Mouse (Mus musculus): ENCODE data around the gene Aldh3a1. TPM values are rescaled to one million over a fixed set of nuclear protein-coding genes. Genes with fewer than 3 reads are reported as not detected.

Aldh3a1 gene
- not detected in 2 replicates for polyA plus RNA-seq (2014; fragmentation: Nextera tagmentation; extraction: Ambion mirVana)

DNA sequence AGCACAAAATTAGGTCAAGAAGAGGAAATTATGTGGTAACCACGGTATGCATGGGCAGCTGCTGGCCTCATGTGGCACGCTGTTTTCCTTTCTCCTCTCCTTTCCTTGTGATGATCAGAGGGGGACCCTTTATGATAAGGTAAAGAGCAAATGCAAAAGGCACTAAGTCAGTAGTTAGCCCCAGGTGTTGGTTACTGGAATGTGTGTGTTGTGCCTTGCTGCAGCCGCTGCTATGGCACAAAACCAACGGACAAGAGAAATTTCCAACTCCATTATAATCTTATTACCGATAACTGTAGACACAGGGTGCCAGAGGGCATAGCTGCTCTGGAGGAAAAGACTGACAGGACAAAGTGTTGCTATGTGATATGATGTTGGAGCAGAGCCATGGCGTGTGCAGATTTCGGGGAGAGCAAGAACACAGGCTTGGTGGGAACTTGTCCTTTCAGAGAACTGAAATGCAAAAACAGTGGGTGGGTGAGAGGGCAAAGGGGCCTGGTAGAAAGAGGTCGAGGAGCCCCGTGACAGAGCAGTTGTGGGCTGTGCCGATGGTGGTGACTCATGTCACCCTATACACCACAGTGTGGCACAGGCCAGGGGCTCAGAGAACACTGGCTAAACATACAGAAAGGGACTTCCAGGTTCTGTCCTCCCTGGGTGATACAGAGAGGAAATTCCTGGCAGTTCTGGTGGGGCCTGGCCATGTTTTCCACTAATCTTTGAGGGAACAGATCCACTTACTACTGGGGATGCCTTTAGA is at the start of gene Aldh3a1:
Gene Aldh3a1, plus strand, starts transcription at position 51 of the 760 bp plus-strand sequence.
- no peak within 1 kb of the TSS for H3K4me3 ChIP-seq (ENCODE audit: low read depth, low read length)
- DNase-seq (ENCODE audit: low spot score) (no peak), ATAC-seq (replicated peaks; ENCODE audit: low FRiP score, low TSS enrichment, low read depth) (no peak)
- H3K4me2 ChIP-seq (ENCODE audit: low read length) = no peak within 1 kb of the TSS
- no peak within 1 kb of the TSS for H3K9ac ChIP-seq (ENCODE audit: low read length)
- peaks cover 11% of the 10 kb centered on the region; the same call in 1 of the 2 replicates for H3K27me3 ChIP-seq (replicated peaks; ENCODE audit: control insufficient read depth, insufficient read depth, low read length)
- H3K4me1 ChIP-seq (replicated peaks; ENCODE audit: control insufficient read depth, insufficient read depth, low read length) = no peaks in the 10 kb centered on the region
- no peaks in the 10 kb centered on the region for H3K9me3 ChIP-seq (ENCODE audit: control insufficient read depth, low read length)
- 76% methylated on average over 10 of the region's 10 CpGs for WGBS
- no peaks in the 10 kb centered on the region for H3K36me3 ChIP-seq (ENCODE audit: control insufficient read depth, insufficient read depth, low read length)
- H3K27ac ChIP-seq (ENCODE audit: low read depth) = no peak within 1 kb of the TSS

GRCm38 (mm10) chr11:61158141-61158540 is 49.2 kb upstream of the Aldh3a1 start:
- Histone ChIP-seq H3K4me3 (ENCODE audit: low read depth, low read length) (no peak overlapping the region), H3K4me1 (replicated peaks; ENCODE audit: control insufficient read depth, insufficient read depth, low read length) (no peaks in the 10 kb centered on the region), H3K9me3 (ENCODE audit: control insufficient read depth, low read length) (no peaks in the 10 kb centered on the region), H3K9ac (ENCODE audit: low read length) (no peak overlapping the region), H3K4me2 (ENCODE audit: low read length) (no peak overlapping the region), H3K27ac (ENCODE audit: low read depth) (no peak overlapping the region), H3K27me3 (replicated peaks; ENCODE audit: control insufficient read depth, insufficient read depth, low read length) (no peaks in the 10 kb centered on the region), H3K36me3 (ENCODE audit: control insufficient read depth, insufficient read depth, low read length) (peaks cover 100% of the 10 kb centered on the region)
- DNase-seq (ENCODE audit: low spot score) = no peak
- WGBS = 76% methylated on average over 3 of the region's 3 CpGs
- no peak for ATAC-seq (replicated peaks; ENCODE audit: low FRiP score, low TSS enrichment, low read depth)

- H3K36me3 ChIP-seq (ENCODE audit: control insufficient read depth, insufficient read depth, low read length) = peaks cover 100% of the 10 kb centered on the region
- no peak overlapping the region for H3K4me3 ChIP-seq (ENCODE audit: low read depth, low read length)
- no peaks in the 10 kb centered on the region for H3K27me3 ChIP-seq (replicated peaks; ENCODE audit: control insufficient read depth, insufficient read depth, low read length)
- H3K4me2 ChIP-seq (ENCODE audit: low read length) = no peak overlapping the region
- no peak overlapping the region for H3K27ac ChIP-seq (ENCODE audit: low read depth)
- 83% methylated on average over 11 of the region's 11 CpGs for whole genome bisulfite sequencing
- H3K9ac ChIP-seq (ENCODE audit: low read length) = no peak overlapping the region
- DNase-seq (ENCODE audit: low spot score) = no peak
- no peaks in the 10 kb centered on the region for H3K9me3 ChIP-seq (ENCODE audit: control insufficient read depth, low read length)
- no peaks in the 10 kb centered on the region for H3K4me1 ChIP-seq (replicated peaks; ENCODE audit: control insufficient read depth, insufficient read depth, low read length)
- no peak for ATAC-seq (replicated peaks; ENCODE audit: low FRiP score, low TSS enrichment, low read depth)
Observed at GRCm38 (mm10) chr11:61159796-61160732, 47.3 kb upstream of the Aldh3a1 start.

DNA sequence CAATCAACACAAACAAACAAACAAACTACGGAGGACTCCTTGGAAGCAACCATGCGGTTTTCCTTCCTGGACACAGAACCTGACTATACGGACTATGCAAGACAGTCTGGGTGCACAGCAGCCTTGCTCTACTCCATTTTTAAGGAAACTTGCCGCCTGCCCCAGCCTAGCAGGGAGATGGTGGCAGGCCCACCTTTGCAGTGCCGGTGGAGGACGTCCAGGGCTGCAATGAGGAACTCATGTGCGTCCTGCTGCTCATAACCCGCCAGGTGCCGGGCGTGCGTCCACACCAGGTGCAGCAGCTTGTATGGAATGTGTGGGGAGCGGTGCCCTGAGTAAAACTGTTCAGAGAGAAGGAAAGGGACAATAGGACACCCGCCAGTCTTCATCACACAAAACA is 46.2 kb upstream of the Aldh3a1 start:
- Histone ChIP-seq H3K27me3 (replicated peaks; ENCODE audit: control insufficient read depth, insufficient read depth, low read length) (no peaks in the 10 kb centered on the region), H3K27ac (ENCODE audit: low read depth) (no peak overlapping the region), H3K9me3 (ENCODE audit: control insufficient read depth, low read length) (no peaks in the 10 kb centered on the region), H3K4me1 (replicated peaks; ENCODE audit: control insufficient read depth, insufficient read depth, low read length) (no peaks in the 10 kb centered on the region), H3K4me3 (ENCODE audit: low read depth, low read length) (no peak overlapping the region), H3K4me2 (ENCODE audit: low read length) (no peak overlapping the region), H3K36me3 (ENCODE audit: control insufficient read depth, insufficient read depth, low read length) (peaks cover 100% of the 10 kb centered on the region), H3K9ac (ENCODE audit: low read length) (no peak overlapping the region)
- DNase-seq (ENCODE audit: low spot score) = no peak
- WGBS = 91% methylated on average over 13 of the region's 13 CpGs
- ATAC-seq (replicated peaks; ENCODE audit: low FRiP score, low TSS enrichment, low read depth) = no peak

- Histone ChIP-seq H3K36me3 (ENCODE audit: control insufficient read depth, insufficient read depth, low read length) (peaks cover 100% of the 10 kb centered on the region), H3K4me3 (ENCODE audit: low read depth, low read length) (no peak overlapping the region), H3K27me3 (replicated peaks; ENCODE audit: control insufficient read depth, insufficient read depth, low read length) (no peaks in the 10 kb centered on the region), H3K27ac (ENCODE audit: low read depth) (no peak overlapping the region), H3K9ac (ENCODE audit: low read length) (no peak overlapping the region), H3K4me2 (ENCODE audit: low read length) (no peak overlapping the region), H3K9me3 (ENCODE audit: control insufficient read depth, low read length) (no peaks in the 10 kb centered on the region), H3K4me1 (replicated peaks; ENCODE audit: control insufficient read depth, insufficient read depth, low read length) (no peaks in the 10 kb centered on the region)
- ATAC-seq (replicated peaks; ENCODE audit: low FRiP score, low TSS enrichment, low read depth) = no peak
- DNase-seq (ENCODE audit: low spot score) = no peak
- 95% methylated on average over 14 of the region's 14 CpGs for WGBS
Observed at GRCm38 (mm10) chr11:61162776-61163175, 44.6 kb upstream of the Aldh3a1 start.

GRCm38 (mm10) chr11:61163341-61163740 is 44.0 kb upstream of the Aldh3a1 start:
- DNase-seq (ENCODE audit: low spot score) (no peak), ATAC-seq (replicated peaks; ENCODE audit: low FRiP score, low TSS enrichment, low read depth) (no peak)
- Histone ChIP-seq H3K4me1 (replicated peaks; ENCODE audit: control insufficient read depth, insufficient read depth, low read length) (no peaks in the 10 kb centered on the region), H3K36me3 (ENCODE audit: control insufficient read depth, insufficient read depth, low read length) (peaks cover 100% of the 10 kb centered on the region), H3K9ac (ENCODE audit: low read length) (no peak overlapping the region), H3K4me2 (ENCODE audit: low read length) (no peak overlapping the region), H3K27me3 (replicated peaks; ENCODE audit: control insufficient read depth, insufficient read depth, low read length) (no peaks in the 10 kb centered on the region), H3K9me3 (ENCODE audit: control insufficient read depth, low read length) (no peaks in the 10 kb centered on the region), H3K4me3 (ENCODE audit: low read depth, low read length) (no peak overlapping the region), H3K27ac (ENCODE audit: low read depth) (no peak overlapping the region)
- 92% methylated on average over 3 of the region's 3 CpGs for WGBS

- DNase-seq (ENCODE audit: low spot score) (no peak), ATAC-seq (replicated peaks; ENCODE audit: low FRiP score, low TSS enrichment, low read depth) (no peak)
- H3K36me3 ChIP-seq (ENCODE audit: control insufficient read depth, insufficient read depth, low read length) = peaks cover 90% of the 10 kb centered on the region
- H3K9ac ChIP-seq (ENCODE audit: low read length) = no peak overlapping the region
- H3K9me3 ChIP-seq (ENCODE audit: control insufficient read depth, low read length) = no peaks in the 10 kb centered on the region
- no peaks in the 10 kb centered on the region for H3K27me3 ChIP-seq (replicated peaks; ENCODE audit: control insufficient read depth, insufficient read depth, low read length)
- H3K4me1 ChIP-seq (replicated peaks; ENCODE audit: control insufficient read depth, insufficient read depth, low read length) = peaks cover 3% of the 10 kb centered on the region
- no peak overlapping the region for H3K4me2 ChIP-seq (ENCODE audit: low read length)
- H3K4me3 ChIP-seq (ENCODE audit: low read depth, low read length) = no peak overlapping the region
- H3K27ac ChIP-seq (ENCODE audit: low read depth) = no peak overlapping the region
- 93% methylated on average over 6 of the region's 6 CpGs for WGBS
Observed at GRCm38 (mm10) chr11:61164366-61164765, 43.0 kb upstream of the Aldh3a1 start.

DNA sequence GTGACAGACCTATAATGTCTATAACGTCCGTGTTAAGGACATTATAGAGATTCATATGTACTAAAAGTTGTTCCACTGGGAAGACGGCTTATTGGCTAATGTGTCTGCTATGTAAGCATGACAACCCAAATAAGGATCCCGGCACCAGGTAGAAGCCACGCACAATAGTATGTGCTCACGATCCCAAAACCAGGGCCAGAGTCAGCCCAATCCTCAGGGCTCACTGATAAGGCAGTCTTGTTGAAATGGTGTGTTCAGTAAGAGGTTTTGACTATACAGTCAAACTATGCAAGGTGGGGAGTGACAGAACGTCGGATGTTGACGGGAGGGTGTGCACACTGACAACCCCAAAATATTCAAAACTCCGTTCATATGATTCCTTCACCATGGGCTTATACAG is 42.5 kb upstream of the Aldh3a1 start:
- no peak for DNase-seq (ENCODE audit: low spot score)
- H3K9ac ChIP-seq (ENCODE audit: low read length) = no peak overlapping the region
- WGBS = 93% methylated on average over 10 of the region's 10 CpGs
- H3K36me3 ChIP-seq (ENCODE audit: control insufficient read depth, insufficient read depth, low read length) = peaks cover 85% of the 10 kb centered on the region
- no peak overlapping the region for H3K4me3 ChIP-seq (ENCODE audit: low read depth, low read length)
- no peak overlapping the region for H3K4me2 ChIP-seq (ENCODE audit: low read length)
- H3K27ac ChIP-seq (ENCODE audit: low read depth) = no peak overlapping the region
- H3K27me3 ChIP-seq (replicated peaks; ENCODE audit: control insufficient read depth, insufficient read depth, low read length) = no peaks in the 10 kb centered on the region
- H3K9me3 ChIP-seq (ENCODE audit: control insufficient read depth, low read length) = no peaks in the 10 kb centered on the region
- no peak for ATAC-seq (replicated peaks; ENCODE audit: low FRiP score, low TSS enrichment, low read depth)
- peaks cover 3% of the 10 kb centered on the region for H3K4me1 ChIP-seq (replicated peaks; ENCODE audit: control insufficient read depth, insufficient read depth, low read length)
